Mouse (Mus musculus) MEL (cell line): ENCODE results near the gene Impad1.

Source experiments
- CTCF ChIP-seq, 3 experiments: IDR thresholded peaks in 2 of 3; conservative IDR thresholded peaks in 1 of 3; 2 replicates each; pipeline ENCODE4 v1.5.1; 2011 to 2012; ENCODE audit warnings: low read length in 3 of 3, low read depth in 2 of 3, mild to moderate bottlenecking in 2 of 3, improper control_type of control experiment in 1 of 3, inconsistent platforms in 1 of 3, mixed read lengths in 1 of 3, moderate library complexity in 1 of 3; ENCODE audit not compliant: control insufficient read depth in 1 of 3, insufficient read depth in 1 of 3, poor library complexity in 1 of 3, severe bottlenecking in 1 of 3
- USF2 ChIP-seq, 2 experiments: IDR thresholded peaks; 2 replicates each; pipeline ENCODE4 v1.6.1; 2011 to 2012; ENCODE audit warnings: improper control_type of control experiment in 2 of 2, low read length in 2 of 2, borderline replicate concordance in 1 of 2, inconsistent platforms in 1 of 2, low read depth in 1 of 2, mild to moderate bottlenecking in 1 of 2; ENCODE audit not compliant: insufficient read depth in 1 of 2

- TF ChIP-seq CTCF (IDR thresholded peaks at IDR 0.05 in 2 of 3, conservative IDR thresholded peaks at IDR 0.05 in 1 of 3; ENCODE audit: control insufficient read depth in 1 of 3, insufficient read depth in 1 of 3, low read depth in 2 of 3, low read length in 3 of 3, poor library complexity in 1 of 3, severe bottlenecking in 1 of 3) (peak; percentile 34 to 64 (median 51); a peak in 5 of 6 replicates), USF2 (IDR thresholded peaks at IDR 0.05; ENCODE audit: borderline replicate concordance in 1 of 2, insufficient read depth in 1 of 2, low read depth in 1 of 2, low read length in 2 of 2) (no peak)
Measured at GRCm38 (mm10) chr4:4729427-4729826, 63.7 kb downstream of the Impad1 start.
